Mouse (Mus musculus) liver, embryonic 14.5 days (tissue): ENCODE data around the gene Bnipl.

Experiments
- CTCF ChIP-seq: IDR thresholded peaks from 2 replicates; pipeline ENCODE4 v1.5.1; 2016; ENCODE audit warnings: antibody characterized with exemption, low read depth, control low read depth
- EP300 ChIP-seq: IDR thresholded peaks from 2 replicates; pipeline ENCODE4 v1.6.1; 2016; ENCODE audit warnings: antibody characterized with exemption, low read depth

DNA sequence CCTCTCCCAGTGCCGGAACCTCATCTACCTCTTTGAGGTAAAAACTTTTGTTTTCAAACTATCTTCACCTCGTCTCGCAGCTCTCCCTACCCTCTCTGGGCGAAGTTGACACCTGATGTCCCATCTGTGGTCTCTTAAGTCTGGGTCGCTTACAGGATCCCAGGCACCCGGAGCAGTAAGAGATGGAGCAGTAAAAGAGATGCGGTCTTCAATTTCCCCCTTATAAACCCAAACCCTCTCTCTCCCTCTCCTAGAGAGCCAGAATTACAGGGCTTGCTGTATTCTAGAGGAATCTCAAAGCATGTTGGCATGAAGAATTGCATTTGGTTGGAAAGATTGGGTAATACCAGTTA lies 32.6 kb upstream of the Bnipl start:
- TF ChIP-seq CTCF (no peak), EP300 (no peak)
